Mouse (Mus musculus): ENCODE data around the gene Nat8f4.
"Not testable (repeated sequence)": the region's sequence is repeated elsewhere in the genome, so short reads cannot be mapped to it uniquely, and the experiment has no call there.

The Nat8f4 gene

GRCm38 (mm10) chr6:85906911-85907351 is 2.2 kb upstream of the Nat8f4 start:
- not testable (repeated sequence) for ATAC-seq (ENCODE audit: insufficient number of reproducible peaks, low FRiP score, low TSS enrichment)

- ATAC-seq (ENCODE audit: insufficient number of reproducible peaks, low FRiP score, low TSS enrichment): no peak
These were observed 2.4 kb downstream of the Nat8f4 start for GRCm38 (mm10) chr6:85902303-85902702.

GRCm38 (mm10) chr6:85898596-85899475 is 5.8 kb downstream of the Nat8f4 start:
- not testable (repeated sequence) for ATAC-seq (ENCODE audit: insufficient number of reproducible peaks, low FRiP score, low TSS enrichment)

GRCm38 (mm10) chr6:85895061-85895648 is 9.5 kb downstream of the Nat8f4 start:
- not testable (repeated sequence) for ATAC-seq (ENCODE audit: insufficient number of reproducible peaks, low FRiP score, low TSS enrichment)

- no peak for ATAC-seq (ENCODE audit: insufficient number of reproducible peaks, low FRiP score, low TSS enrichment)
These were observed 15.7 kb downstream of the Nat8f4 start for GRCm38 (mm10) chr6:85888961-85889360.

GRCm38 (mm10) chr6:85884311-85884710 is 20.4 kb downstream of the Nat8f4 start:
- no peak for ATAC-seq (ENCODE audit: insufficient number of reproducible peaks, low FRiP score, low TSS enrichment)

GRCm38 (mm10) chr6:85883246-85883645 is 21.4 kb downstream of the Nat8f4 start:
- ATAC-seq (ENCODE audit: insufficient number of reproducible peaks, low FRiP score, low TSS enrichment): not testable (repeated sequence)

GRCm38 (mm10) chr6:85869006-85869405 is 35.7 kb downstream of the Nat8f4 start, which contains the start of gene Nat8f2:
Gene Nat8f2 (minus strand): TSS chr6:85869158.
- ATAC-seq (ENCODE audit: insufficient number of reproducible peaks, low FRiP score, low TSS enrichment): not testable (repeated sequence)

- no peak for ATAC-seq (ENCODE audit: insufficient number of reproducible peaks, low FRiP score, low TSS enrichment)
These were observed 36.7 kb downstream of the Nat8f4 start for GRCm38 (mm10) chr6:85867726-85868690.

- not testable (repeated sequence) for ATAC-seq (ENCODE audit: insufficient number of reproducible peaks, low FRiP score, low TSS enrichment)
These were observed 37.7 kb downstream of the Nat8f4 start for GRCm38 (mm10) chr6:85866995-85867394.

- not testable (repeated sequence) for ATAC-seq (ENCODE audit: insufficient number of reproducible peaks, low FRiP score, low TSS enrichment)
These were observed 38.5 kb downstream of the Nat8f4 start for GRCm38 (mm10) chr6:85866166-85866565.

GRCm38 (mm10) chr6:85864900-85865639 is 39.6 kb downstream of the Nat8f4 start:
- ATAC-seq (ENCODE audit: insufficient number of reproducible peaks, low FRiP score, low TSS enrichment): not testable (repeated sequence)

GRCm38 (mm10) chr6:85863840-85864239 is 40.8 kb downstream of the Nat8f4 start:
- no peak for ATAC-seq (ENCODE audit: insufficient number of reproducible peaks, low FRiP score, low TSS enrichment)

- ATAC-seq (ENCODE audit: insufficient number of reproducible peaks, low FRiP score, low TSS enrichment): no peak
These were observed 41.5 kb downstream of the Nat8f4 start for GRCm38 (mm10) chr6:85863136-85863535.

- ATAC-seq (ENCODE audit: insufficient number of reproducible peaks, low FRiP score, low TSS enrichment): no peak
These were observed 42.1 kb downstream of the Nat8f4 start for GRCm38 (mm10) chr6:85862565-85862964.

GRCm38 (mm10) chr6:85861247-85861646 is 43.4 kb downstream of the Nat8f4 start:
- ATAC-seq (ENCODE audit: insufficient number of reproducible peaks, low FRiP score, low TSS enrichment): no peak

GRCm38 (mm10) chr6:85856194-85856678 is 48.4 kb downstream of the Nat8f4 start:
- ATAC-seq (ENCODE audit: insufficient number of reproducible peaks, low FRiP score, low TSS enrichment): peak; percentile 75

- no peak for ATAC-seq (ENCODE audit: insufficient number of reproducible peaks, low FRiP score, low TSS enrichment)
These were observed 51.2 kb downstream of the Nat8f4 start for GRCm38 (mm10) chr6:85853481-85853880.

- no peak for ATAC-seq (ENCODE audit: insufficient number of reproducible peaks, low FRiP score, low TSS enrichment)
These were observed 53.5 kb downstream of the Nat8f4 start for GRCm38 (mm10) chr6:85851062-85851773.

Data from cerebellum, adult (tissue).